Mouse (Mus musculus) cerebellum, postnatal 14 days (tissue): Measurements from ENCODE around the gene Kansl1l.

Source experiments
- DNase-seq, 2 experiments: peaks; one replicate each; pipeline ENCODE4 v3.0.0; 2021; ENCODE audit warnings: mixed read lengths in 2 of 2

Gene Kansl1l

GRCm38 (mm10) chr1:66817453-66817839, at the start of gene Kansl1l:
Kansl1l (minus strand) TSS chr1:66817562.
- peak; percentile 98 for DNase-seq

GRCm38 (mm10) chr1:66865633-66866032, 48.3 kb upstream of the Kansl1l start:
- no peak for DNase-seq

- DNase-seq = no peak
Observed at GRCm38 (mm10) chr1:66863741-66864495, 46.6 kb upstream of the Kansl1l start.

GRCm38 (mm10) chr1:66862712-66863511, 45.5 kb upstream of the Kansl1l start, which contains the start of gene Acadl:
Acadl (minus strand) TSS chr1:66863277.
- peak; percentile 58 to 62 for DNase-seq

GRCm38 (mm10) chr1:66861764-66862672, 44.7 kb upstream of the Kansl1l start:
- no peak for DNase-seq

- DNase-seq = peak; percentile 5 to 28
Observed at GRCm38 (mm10) chr1:66847506-66847905, 30.1 kb upstream of the Kansl1l start.

- DNase-seq = no peak
Observed at GRCm38 (mm10) chr1:66845690-66846318, 28.4 kb upstream of the Kansl1l start.

- no peak for DNase-seq
Observed at GRCm38 (mm10) chr1:66841938-66842337, 24.6 kb upstream of the Kansl1l start.

GRCm38 (mm10) chr1:66841510-66841909, 24.1 kb upstream of the Kansl1l start:
- no peak for DNase-seq

- no peak for DNase-seq
Observed at GRCm38 (mm10) chr1:66839755-66840438, 22.5 kb upstream of the Kansl1l start.

GRCm38 (mm10) chr1:66839135-66839534, 21.8 kb upstream of the Kansl1l start:
- DNase-seq = no peak

- peak; percentile 87 to 92 for DNase-seq
Observed at GRCm38 (mm10) chr1:66838184-66839042, 21.1 kb upstream of the Kansl1l start.

GRCm38 (mm10) chr1:66837207-66837606, 19.8 kb upstream of the Kansl1l start:
- no peak for DNase-seq

- DNase-seq = no peak
Observed at GRCm38 (mm10) chr1:66832636-66833165, 15.3 kb upstream of the Kansl1l start.

- no peak for DNase-seq
Observed at GRCm38 (mm10) chr1:66831824-66832600, 14.7 kb upstream of the Kansl1l start.

- DNase-seq = no peak
Observed at GRCm38 (mm10) chr1:66829400-66830080, 12.2 kb upstream of the Kansl1l start.

- no peak for DNase-seq
Observed at GRCm38 (mm10) chr1:66821966-66822365, 4.6 kb upstream of the Kansl1l start.

- DNase-seq = no peak
Observed at GRCm38 (mm10) chr1:66820241-66820640, 2.9 kb upstream of the Kansl1l start.

- DNase-seq = no peak
Observed at GRCm38 (mm10) chr1:66817865-66818315, 528 bp upstream of the Kansl1l start.
